ENCODE assay signal across 19 mouse cellular contexts in genomic region chr2:179604746-179605145, GRCm38 (mm10).
"Had no signal": no experiment of that assay in that cellular context is flagged by ENCODE, and none has a peak within 500 bp of the region (broad histone marks: within the 10 kb centered on the region; RNA-seq: fewer than 3 reads in every experiment).

No protein-coding gene starts in this region.

- ATAC-seq: intestine, embryonic 15.5 days had no signal

- H3K9ac ChIP-seq: intestine, embryonic 15.5 days; liver, embryonic 15.5 days; lung, embryonic 15.5 days; neural tube, embryonic 12.5 days; stomach, embryonic 15.5 days had no signal

- H3K36me3 ChIP-seq: intestine, embryonic 15.5 days; liver, embryonic 15.5 days; lung, embryonic 15.5 days; neural tube, embryonic 12.5 days; stomach, embryonic 15.5 days had no signal

- H3K27ac ChIP-seq: intestine, embryonic 15.5 days; left cerebral cortex, adult 2 months; liver, embryonic 15.5 days; lung, embryonic 15.5 days; neural tube, embryonic 12.5 days; stomach, embryonic 15.5 days had no signal

- DNase-seq: kidney, adult 11 months; kidney, adult 9 months; kidney, postnatal 36 days; layer of hippocampus, postnatal 36 days; lung, adult 18-20 months; lung, postnatal 10 days; lung, postnatal 4 days; midbrain, embryonic 14.5 days; retina, postnatal 1 day; right cerebral cortex, postnatal 25 days; spleen, adult 18-20 months; thymus, postnatal 25 days had no signal

- H3K4me3 ChIP-seq: intestine, embryonic 15.5 days; left cerebral cortex, adult 2 months; liver, embryonic 15.5 days; lung, embryonic 15.5 days; neural tube, embryonic 12.5 days; stomach, embryonic 15.5 days had no signal

- H3K4me2 ChIP-seq: intestine, embryonic 15.5 days; liver, embryonic 15.5 days; lung, embryonic 15.5 days; midbrain, embryonic 11.5 days; neural tube, embryonic 12.5 days; stomach, embryonic 15.5 days had no signal

- H3K9me3 ChIP-seq: intestine, embryonic 15.5 days; liver, embryonic 15.5 days; lung, embryonic 15.5 days; neural tube, embryonic 12.5 days; stomach, embryonic 15.5 days had no signal

- H3K4me1 ChIP-seq: intestine, embryonic 15.5 days; liver, embryonic 15.5 days; lung, embryonic 15.5 days; neural tube, embryonic 12.5 days; stomach, embryonic 15.5 days had no signal

- H3K27me3 ChIP-seq: intestine, embryonic 15.5 days; liver, embryonic 15.5 days; lung, embryonic 15.5 days; neural tube, embryonic 12.5 days; stomach, embryonic 15.5 days had no signal
